Comparison of ENCODE assay signal across 13 mouse cellular contexts in genomic region chr7:6285366-6285765, GRCm38 (mm10). TPM values are rescaled to one million over a fixed set of nuclear protein-coding genes. Genes with fewer than 3 reads are reported as not detected.
DNase-seq lines count a peak whose midpoint lies in the region; ATAC-seq and TF ChIP-seq lines count a peak whose summit lies in the region.
"Had no signal": no experiment of that assay in that cellular context is flagged by ENCODE, and none has a peak within 500 bp of the region (broad histone marks: within the 10 kb centered on the region; RNA-seq: fewer than 3 reads in every experiment).

No protein-coding gene starts in this region.

- H3K9me3 ChIP-seq in limb, embryonic 11.5 days (ENCODE audit: control insufficient read depth, low read length), result no peaks in the 10 kb centered on the region
- no peaks in the 10 kb centered on the region for H3K9me3 ChIP-seq in limb, embryonic 10.5 days (replicated peaks)
- no peaks in the 10 kb centered on the region for H3K9me3 ChIP-seq in hindbrain, embryonic 16.5 days (ENCODE audit: control insufficient read depth, low read length)
- no peaks in the 10 kb centered on the region for H3K9me3 ChIP-seq in midbrain, postnatal 0 days (ENCODE audit: low read length)

- peak; percentile 27 for DNase-seq in cerebellum, adult 11-12 months
- no peak for DNase-seq in cerebellum, adult 8-10 months
- DNase-seq in limb, embryonic 11.5 days (ENCODE audit: low spot score), result no peak
- no peak for DNase-seq in limb, embryonic 10.5 days (ENCODE audit: low spot score)
- DNase-seq in midbrain, postnatal 0 days (ENCODE audit: low spot score), result no peak
- no peak for DNase-seq in embryo, embryonic 9.5 days (ENCODE audit: extremely low spot score)
- DNase-seq in thymus, postnatal 4 days, result no peak
- DNase-seq: adrenal gland, postnatal 14 days; layer of hippocampus, adult 9-11 months; thymus, postnatal 36 days had no signal

- no peak overlapping the region; the same call in 1 of the 2 replicates for H3K27ac ChIP-seq in limb, embryonic 11.5 days (replicated peaks; ENCODE audit: low read depth, low read length)
- no peak overlapping the region for H3K27ac ChIP-seq in limb, embryonic 10.5 days
- H3K27ac ChIP-seq in hindbrain, embryonic 16.5 days (ENCODE audit: low read depth, low read length), result peak overlapping the region; percentile 80
- no peak overlapping the region for H3K27ac ChIP-seq in midbrain, postnatal 0 days (ENCODE audit: low read depth, low read length)

- no peaks in the 10 kb centered on the region for H3K36me3 ChIP-seq in limb, embryonic 11.5 days (ENCODE audit: control insufficient read depth, insufficient read depth, low read length)
- H3K36me3 ChIP-seq in limb, embryonic 10.5 days, result no peaks in the 10 kb centered on the region
- H3K36me3 ChIP-seq in hindbrain, embryonic 16.5 days (ENCODE audit: control insufficient read depth, insufficient read depth, low read length), result no peaks in the 10 kb centered on the region
- peaks cover under 1% of the 10 kb centered on the region; the same call in 1 of the 2 replicates for H3K36me3 ChIP-seq in midbrain, postnatal 0 days (ENCODE audit: insufficient read depth, low read length)

- peak overlapping the region; percentile 61; the same call in 1 of the 2 replicates for H3K4me2 ChIP-seq in limb, embryonic 11.5 days (ENCODE audit: low read depth, severe bottlenecking)
- peak overlapping the region; percentile 73 for H3K4me2 ChIP-seq in hindbrain, embryonic 16.5 days (ENCODE audit: low read length)
- peak overlapping the region; percentile 83; the same call in 1 of the 2 replicates for H3K4me2 ChIP-seq in midbrain, postnatal 0 days (ENCODE audit: low read depth, low read length, poor library complexity, severe bottlenecking)

- no peaks in the 10 kb centered on the region for H3K4me1 ChIP-seq in limb, embryonic 11.5 days (ENCODE audit: control insufficient read depth, insufficient read depth, low read length)
- H3K4me1 ChIP-seq in limb, embryonic 10.5 days, result peaks cover 15% of the 10 kb centered on the region
- H3K4me1 ChIP-seq in hindbrain, embryonic 16.5 days (ENCODE audit: control insufficient read depth, insufficient read depth, low read depth, low read length), result peaks cover 19% of the 10 kb centered on the region
- peaks cover 5% of the 10 kb centered on the region for H3K4me1 ChIP-seq in midbrain, postnatal 0 days (ENCODE audit: insufficient read depth, low read length)

- no peak for TF ChIP-seq CTCF in midbrain, postnatal 0 days (IDR thresholded peaks at IDR 0.05)

- no peaks in the 10 kb centered on the region for H3K27me3 ChIP-seq in limb, embryonic 11.5 days (ENCODE audit: control insufficient read depth, insufficient read depth, low read length)
- no peaks in the 10 kb centered on the region for H3K27me3 ChIP-seq in limb, embryonic 10.5 days (ENCODE audit: low read depth, poor library complexity, severe bottlenecking)
- H3K27me3 ChIP-seq in hindbrain, embryonic 16.5 days (replicated peaks; ENCODE audit: control insufficient read depth, insufficient read depth, low read length), result no peaks in the 10 kb centered on the region
- no peaks in the 10 kb centered on the region for H3K27me3 ChIP-seq in midbrain, postnatal 0 days (ENCODE audit: insufficient read depth, low read length)

- no peak overlapping the region for H3K4me3 ChIP-seq in limb, embryonic 11.5 days (ENCODE audit: low read depth, low read length)
- no peak overlapping the region for H3K4me3 ChIP-seq in limb, embryonic 10.5 days
- H3K4me3 ChIP-seq in hindbrain, embryonic 16.5 days (ENCODE audit: low read length), result no peak overlapping the region
- no peak overlapping the region; the same call in 1 of the 2 replicates for H3K4me3 ChIP-seq in midbrain, postnatal 0 days (ENCODE audit: low read depth, low read length)

- whole genome bisulfite sequencing in limb, embryonic 11.5 days, result 92% methylated on average over 6 of the region's 6 CpGs
- WGBS in limb, embryonic 10.5 days, result 93% methylated on average over 6 of the region's 6 CpGs
- WGBS in hindbrain, embryonic 16.5 days, result 91% methylated on average over 6 of the region's 6 CpGs
- 87% methylated on average over 6 of the region's 6 CpGs for WGBS in midbrain, postnatal 0 days

- no peak overlapping the region for H3K9ac ChIP-seq in limb, embryonic 11.5 days (ENCODE audit: low read length)
- no peak overlapping the region for H3K9ac ChIP-seq in hindbrain, embryonic 16.5 days (ENCODE audit: low read depth, low read length)
- no peak overlapping the region for H3K9ac ChIP-seq in midbrain, postnatal 0 days (replicated peaks; ENCODE audit: low read length, poor library complexity, severe bottlenecking)

- no peak for ATAC-seq in limb, embryonic 11.5 days (ENCODE audit: insufficient number of reproducible peaks, low FRiP score, low TSS enrichment, low read depth)
- ATAC-seq in hindbrain, embryonic 16.5 days, result no peak
- ATAC-seq in midbrain, postnatal 0 days (ENCODE audit: low FRiP score), result no peak

RNA-seq across cellular contexts. Expression of gene Zfp667, which starts 1.0 kb away (rescaled TPM):
- polyA plus RNA-seq in limb, embryonic 11.5 days (2014; fragmentation: Nextera tagmentation; extraction: Ambion mirVana), result 7.4 and 9.0 TPM in 2 replicates
- polyA plus RNA-seq in limb, embryonic 10.5 days (2016; fragmentation: Nextera tagmentation; extraction: Ambion mirVana), result 5.2 and 6.4 TPM in 2 replicates
- polyA plus RNA-seq in hindbrain, embryonic 16.5 days (2015; fragmentation: Nextera tagmentation; extraction: Ambion mirVana), result 14.0 and 14.5 TPM in 2 replicates
- 5.2 and 7.1 TPM in 2 replicates for total RNA-seq in midbrain, postnatal 0 days (2014; rRNA removed)
- polyA plus RNA-seq in midbrain, postnatal 0 days (2015; fragmentation: Nextera tagmentation; extraction: Ambion mirVana), result 11.0 and 12.4 TPM in 2 replicates

RNA-seq across cellular contexts. Expression of gene Epp13, which starts 32.9 kb away (rescaled TPM):
- polyA plus RNA-seq in limb, embryonic 11.5 days (2014; fragmentation: Nextera tagmentation; extraction: Ambion mirVana), result not detected in 2 replicates
- polyA plus RNA-seq in limb, embryonic 10.5 days (2016; fragmentation: Nextera tagmentation; extraction: Ambion mirVana), result not detected in 2 replicates
- polyA plus RNA-seq in hindbrain, embryonic 16.5 days (2015; fragmentation: Nextera tagmentation; extraction: Ambion mirVana), result not detected in 2 replicates
- not detected in 2 replicates for total RNA-seq in midbrain, postnatal 0 days (2014; rRNA removed)
- polyA plus RNA-seq in midbrain, postnatal 0 days (2015; fragmentation: Nextera tagmentation; extraction: Ambion mirVana), result 0.39 TPM in 1 of 2 replicates, not detected in the other
- total RNA-seq: adrenal gland, postnatal 14 days; neutrophil, adult 5-6 weeks had no signal
- polyA plus RNA-seq: C2C12 had no signal

RNA-seq across cellular contexts. Expression of gene Zfp583, which starts 45.7 kb away (rescaled TPM):
- polyA plus RNA-seq in limb, embryonic 11.5 days (2014; fragmentation: Nextera tagmentation; extraction: Ambion mirVana), result 6.9 and 7.8 TPM in 2 replicates
- polyA plus RNA-seq in limb, embryonic 10.5 days (2016; fragmentation: Nextera tagmentation; extraction: Ambion mirVana), result 5.2 and 6.7 TPM in 2 replicates
- polyA plus RNA-seq in hindbrain, embryonic 16.5 days (2015; fragmentation: Nextera tagmentation; extraction: Ambion mirVana), result 14.7 and 14.8 TPM in 2 replicates
- 6.7 and 9.9 TPM in 2 replicates for total RNA-seq in midbrain, postnatal 0 days (2014; rRNA removed)
- 15.2 and 16.5 TPM in 2 replicates for polyA plus RNA-seq in midbrain, postnatal 0 days (2015; fragmentation: Nextera tagmentation; extraction: Ambion mirVana)

RNA-seq across cellular contexts. Expression of gene Gm3854, which starts 58.2 kb away (rescaled TPM):
- polyA plus RNA-seq in limb, embryonic 11.5 days (2014; fragmentation: Nextera tagmentation; extraction: Ambion mirVana), result 2.2 and 2.3 TPM in 2 replicates
- polyA plus RNA-seq in limb, embryonic 10.5 days (2016; fragmentation: Nextera tagmentation; extraction: Ambion mirVana), result 2.6 and 2.8 TPM in 2 replicates
- 7.7 and 8.0 TPM in 2 replicates for polyA plus RNA-seq in hindbrain, embryonic 16.5 days (2015; fragmentation: Nextera tagmentation; extraction: Ambion mirVana)
- 3.4 and 5.0 TPM in 2 replicates for total RNA-seq in midbrain, postnatal 0 days (2014; rRNA removed)
- polyA plus RNA-seq in midbrain, postnatal 0 days (2015; fragmentation: Nextera tagmentation; extraction: Ambion mirVana), result 4.5 and 5.6 TPM in 2 replicates
